Mouse (Mus musculus): ENCODE results near the gene Gcdh. TPM values are rescaled to one million over a fixed set of nuclear protein-coding genes. Genes with fewer than 3 reads are reported as not detected.
A peak's percentile ranks its signal among the peaks of the same experiment; 100 is the strongest.

Gene Gcdh
- total and polyA plus RNA-seq, 2 experiments from 2014 or later: 33.5 to 45.5 TPM

DNA sequence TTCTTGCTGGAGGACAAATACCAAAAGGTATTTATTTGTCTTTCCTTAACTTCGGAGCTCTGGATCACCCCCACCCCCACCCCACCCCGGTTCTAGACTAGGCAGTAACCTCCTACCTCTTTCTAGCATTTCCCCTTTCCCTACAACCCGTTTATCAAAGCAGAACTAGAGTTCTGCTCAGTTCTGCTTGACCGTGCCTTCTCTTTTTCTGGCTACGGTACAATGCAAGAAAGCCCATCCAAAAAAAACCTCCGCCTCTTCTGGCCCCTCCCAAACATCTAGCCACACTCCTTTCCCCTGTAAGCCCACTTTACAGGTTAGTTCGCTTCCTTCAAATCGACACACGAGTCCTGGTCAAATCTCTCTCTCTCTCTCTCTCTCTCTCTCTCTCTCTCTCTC is 19.8 kb upstream of the Gcdh start:
- Histone ChIP-seq H3K36me3 (replicated peaks; ENCODE audit: control insufficient read depth, insufficient read depth, low read length) (no peaks in the 10 kb centered on the region), H3K27ac (ENCODE audit: low read depth) (no peak overlapping the region), H3K4me3 (ENCODE audit: low read depth, low read length) (peak overlapping the region; percentile 43), H3K9ac (replicated peaks; ENCODE audit: low read depth, low read length) (peak overlapping the region; percentile 23; the same call in 1 of the 2 replicates), H3K4me1 (ENCODE audit: control insufficient read depth, insufficient read depth) (peaks cover 9% of the 10 kb centered on the region; the same call in 1 of the 2 replicates), H3K9me3 (replicated peaks; ENCODE audit: control insufficient read depth, low read length) (peaks cover 5% of the 10 kb centered on the region), H3K27me3 (ENCODE audit: control insufficient read depth, insufficient read depth, low read length) (peaks cover 65% of the 10 kb centered on the region), H3K4me2 (ENCODE audit: low read depth, low read length) (peak overlapping the region; percentile 70)
- WGBS: 7% methylated on average over 9 of the region's 9 CpGs
- ATAC-seq (ENCODE audit: insufficient read depth, low read depth): no peak
- no peak for DNase-seq (ENCODE audit: low spot score)
- TF ChIP-seq EP300 (IDR thresholded peaks at IDR 0.05; ENCODE audit: low read depth) (no peak), CTCF (IDR thresholded peaks at IDR 0.05; ENCODE audit: low read depth) (no peak)

GRCm38 (mm10) chr8:84912895-84913501 is 19.3 kb upstream of the Gcdh start:
- ATAC-seq (ENCODE audit: insufficient read depth, low read depth) (no peak), DNase-seq (ENCODE audit: low spot score) (peak; percentile 44)
- WGBS: 1% methylated on average over 55 of the region's 55 CpGs
- Histone ChIP-seq H3K4me1 (ENCODE audit: control insufficient read depth, insufficient read depth) (peaks cover 9% of the 10 kb centered on the region; the same call in 1 of the 2 replicates), H3K9ac (replicated peaks; ENCODE audit: low read depth, low read length) (peak overlapping the region; percentile 23; the same call in 1 of the 2 replicates), H3K27ac (ENCODE audit: low read depth) (no peak overlapping the region), H3K4me2 (ENCODE audit: low read depth, low read length) (peak overlapping the region; percentile 70), H3K36me3 (replicated peaks; ENCODE audit: control insufficient read depth, insufficient read depth, low read length) (no peaks in the 10 kb centered on the region), H3K27me3 (ENCODE audit: control insufficient read depth, insufficient read depth, low read length) (peaks cover 62% of the 10 kb centered on the region), H3K4me3 (ENCODE audit: low read depth, low read length) (peak overlapping the region; percentile 43), H3K9me3 (replicated peaks; ENCODE audit: control insufficient read depth, low read length) (peaks cover 5% of the 10 kb centered on the region)
- TF ChIP-seq EP300 (IDR thresholded peaks at IDR 0.05; ENCODE audit: low read depth): no peak

DNA sequence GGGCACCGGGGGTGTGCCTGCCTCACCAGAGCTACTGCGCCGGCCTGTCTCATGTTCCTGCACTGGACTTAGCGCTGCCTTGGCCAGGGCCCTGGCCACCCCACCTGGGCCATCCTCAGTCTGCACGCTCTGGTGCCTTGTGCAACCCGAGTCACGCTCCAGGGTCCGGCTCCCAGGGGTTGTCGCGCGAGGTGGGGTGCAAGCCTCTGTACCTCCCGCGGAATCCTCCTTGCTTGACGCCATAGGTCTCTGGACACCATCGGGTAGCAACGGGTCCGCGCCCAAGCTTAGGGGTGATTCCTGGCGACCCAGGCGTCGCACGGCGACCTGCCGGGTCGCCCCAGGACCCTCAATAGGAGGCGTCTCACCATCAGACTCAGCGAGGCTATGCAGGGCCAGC is 18.7 kb upstream of the Gcdh start:
- 21% methylated on average over 27 of the region's 27 CpGs for WGBS
- H3K36me3 ChIP-seq (replicated peaks; ENCODE audit: control insufficient read depth, insufficient read depth, low read length): no peaks in the 10 kb centered on the region
- DNase-seq (ENCODE audit: low spot score) (no peak), ATAC-seq (ENCODE audit: insufficient read depth, low read depth) (no peak)
- H3K4me1 ChIP-seq (ENCODE audit: control insufficient read depth, insufficient read depth): peaks cover 9% of the 10 kb centered on the region; the same call in 1 of the 2 replicates
- H3K4me2 ChIP-seq (ENCODE audit: low read depth, low read length): peak overlapping the region; percentile 70
- H3K9ac ChIP-seq (replicated peaks; ENCODE audit: low read depth, low read length): no peak overlapping the region
- peaks cover 5% of the 10 kb centered on the region for H3K9me3 ChIP-seq (replicated peaks; ENCODE audit: control insufficient read depth, low read length)
- H3K27ac ChIP-seq (ENCODE audit: low read depth): no peak overlapping the region
- H3K27me3 ChIP-seq (ENCODE audit: control insufficient read depth, insufficient read depth, low read length): peaks cover 56% of the 10 kb centered on the region
- TF ChIP-seq EP300 (IDR thresholded peaks at IDR 0.05; ENCODE audit: low read depth): no peak
- no peak for TF ChIP-seq CTCF (IDR thresholded peaks at IDR 0.05; ENCODE audit: low read depth)
- peak overlapping the region; percentile 43 for H3K4me3 ChIP-seq (ENCODE audit: low read depth, low read length)

DNA sequence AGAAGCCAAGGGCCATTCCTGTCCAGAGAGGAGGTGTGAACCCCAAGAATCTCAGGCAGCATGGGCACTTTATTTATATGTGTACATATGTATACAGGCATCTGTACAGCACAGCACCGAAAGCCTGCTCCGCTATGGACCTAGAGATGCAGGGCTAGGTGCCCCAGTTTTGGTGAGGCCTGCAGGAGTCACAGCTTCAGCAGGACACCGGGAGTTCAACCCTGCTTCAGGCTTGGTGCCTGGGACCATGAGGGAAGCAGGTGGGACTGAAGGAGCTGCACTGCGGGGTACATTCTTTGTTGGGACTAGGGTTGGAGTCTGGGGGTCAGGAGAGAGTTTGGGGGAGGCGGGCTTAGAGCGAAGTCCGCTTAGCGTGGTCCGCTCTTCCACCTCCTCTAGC is 18.1 kb upstream of the Gcdh start:
- no peak overlapping the region for H3K4me2 ChIP-seq (ENCODE audit: low read depth, low read length)
- peaks cover 52% of the 10 kb centered on the region for H3K27me3 ChIP-seq (ENCODE audit: control insufficient read depth, insufficient read depth, low read length)
- H3K36me3 ChIP-seq (replicated peaks; ENCODE audit: control insufficient read depth, insufficient read depth, low read length): no peaks in the 10 kb centered on the region
- WGBS: 85% methylated on average over 9 of the region's 9 CpGs
- DNase-seq (ENCODE audit: low spot score) (no peak), ATAC-seq (ENCODE audit: insufficient read depth, low read depth) (no peak)
- peaks cover 9% of the 10 kb centered on the region; the same call in 1 of the 2 replicates for H3K4me1 ChIP-seq (ENCODE audit: control insufficient read depth, insufficient read depth)
- H3K4me3 ChIP-seq (ENCODE audit: low read depth, low read length): no peak overlapping the region
- H3K9ac ChIP-seq (replicated peaks; ENCODE audit: low read depth, low read length): no peak overlapping the region
- H3K9me3 ChIP-seq (replicated peaks; ENCODE audit: control insufficient read depth, low read length): peaks cover 5% of the 10 kb centered on the region
- no peak overlapping the region for H3K27ac ChIP-seq (ENCODE audit: low read depth)
- no peak for TF ChIP-seq CTCF (IDR thresholded peaks at IDR 0.05; ENCODE audit: low read depth)
- TF ChIP-seq EP300 (IDR thresholded peaks at IDR 0.05; ENCODE audit: low read depth): no peak

GRCm38 (mm10) chr8:84910551-84910950 is 16.8 kb upstream of the Gcdh start:
- ATAC-seq (ENCODE audit: insufficient read depth, low read depth) (no peak), DNase-seq (ENCODE audit: low spot score) (no peak)
- TF ChIP-seq EP300 (IDR thresholded peaks at IDR 0.05; ENCODE audit: low read depth) (no peak), CTCF (IDR thresholded peaks at IDR 0.05; ENCODE audit: low read depth) (no peak)
- Histone ChIP-seq H3K9ac (replicated peaks; ENCODE audit: low read depth, low read length) (no peak overlapping the region), H3K27ac (ENCODE audit: low read depth) (no peak overlapping the region), H3K4me2 (ENCODE audit: low read depth, low read length) (no peak overlapping the region), H3K4me1 (ENCODE audit: control insufficient read depth, insufficient read depth) (peaks cover 9% of the 10 kb centered on the region; the same call in 1 of the 2 replicates), H3K36me3 (replicated peaks; ENCODE audit: control insufficient read depth, insufficient read depth, low read length) (no peaks in the 10 kb centered on the region), H3K9me3 (replicated peaks; ENCODE audit: control insufficient read depth, low read length) (peaks cover 5% of the 10 kb centered on the region), H3K27me3 (ENCODE audit: control insufficient read depth, insufficient read depth, low read length) (peaks cover 43% of the 10 kb centered on the region), H3K4me3 (ENCODE audit: low read depth, low read length) (no peak overlapping the region)
- 81% methylated on average over 6 of the region's 6 CpGs for WGBS

GRCm38 (mm10) chr8:84909949-84910348 is 16.2 kb upstream of the Gcdh start:
- H3K9me3 ChIP-seq (replicated peaks; ENCODE audit: control insufficient read depth, low read length): peaks cover 5% of the 10 kb centered on the region
- H3K27ac ChIP-seq (ENCODE audit: low read depth): no peak overlapping the region
- H3K4me2 ChIP-seq (ENCODE audit: low read depth, low read length): no peak overlapping the region
- H3K4me3 ChIP-seq (ENCODE audit: low read depth, low read length): no peak overlapping the region
- ATAC-seq (ENCODE audit: insufficient read depth, low read depth) (no peak), DNase-seq (ENCODE audit: low spot score) (no peak)
- WGBS: 81% methylated on average over 5 of the region's 5 CpGs
- no peak overlapping the region for H3K9ac ChIP-seq (replicated peaks; ENCODE audit: low read depth, low read length)
- H3K4me1 ChIP-seq (ENCODE audit: control insufficient read depth, insufficient read depth): peaks cover 9% of the 10 kb centered on the region; the same call in 1 of the 2 replicates
- H3K36me3 ChIP-seq (replicated peaks; ENCODE audit: control insufficient read depth, insufficient read depth, low read length): no peaks in the 10 kb centered on the region
- no peak for TF ChIP-seq CTCF (IDR thresholded peaks at IDR 0.05; ENCODE audit: low read depth)
- no peak for TF ChIP-seq EP300 (IDR thresholded peaks at IDR 0.05; ENCODE audit: low read depth)
- peaks cover 43% of the 10 kb centered on the region for H3K27me3 ChIP-seq (ENCODE audit: control insufficient read depth, insufficient read depth, low read length)
